ENCODE assay signal across 7 mouse cellular contexts in the genomic region with DNA sequence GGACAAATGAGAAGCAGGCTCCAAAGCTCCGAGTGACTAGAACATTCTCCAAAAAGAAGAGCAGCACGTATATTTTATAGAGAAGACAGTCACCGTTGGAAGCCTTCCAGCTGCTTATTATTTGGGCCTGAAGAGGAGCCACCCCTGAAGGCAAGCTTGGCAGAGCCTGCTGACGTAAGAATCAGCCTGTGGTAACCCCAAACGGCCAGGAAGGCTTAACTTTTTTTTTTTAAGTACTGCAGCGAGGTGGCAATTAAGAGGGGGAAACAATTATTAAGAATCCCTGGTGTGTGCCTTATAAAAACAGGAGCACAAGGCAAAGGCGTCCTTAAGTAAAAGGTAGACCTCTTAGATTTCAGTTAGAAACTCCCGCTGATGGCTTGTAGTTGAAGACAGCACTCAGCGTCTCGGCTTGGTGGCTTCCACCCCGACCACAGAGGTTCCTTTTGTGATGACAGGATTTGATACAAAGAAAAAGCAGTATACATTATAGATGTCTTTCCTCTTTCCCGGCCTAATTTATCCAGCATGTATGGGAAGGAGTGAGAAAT. TPM values are rescaled to one million over a fixed set of nuclear protein-coding genes. Genes with fewer than 3 reads are reported as not detected.
DNase-seq lines count a peak whose midpoint lies in the region; ATAC-seq and TF ChIP-seq lines count a peak whose summit lies in the region.

No protein-coding gene starts in this region.

- no peaks in the 10 kb centered on the region for H3K27me3 ChIP-seq in E14TG2a.4 (ENCODE audit: insufficient read depth, low read length)
- no peaks in the 10 kb centered on the region for H3K27me3 ChIP-seq in embryonic facial prominence, embryonic 10.5 days (replicated peaks; ENCODE audit: low read depth, poor library complexity, severe bottlenecking)
- H3K27me3 ChIP-seq in hindbrain, embryonic 12.5 days = peaks cover 3% of the 10 kb centered on the region; the same call in 1 of the 2 replicates

- DNase-seq in B cell, adult 2 months = peak; percentile 54 to 56
- DNase-seq in embryonic facial prominence, embryonic 10.5 days (ENCODE audit: low spot score) = no peak
- DNase-seq in lung, adult 2 months = no peak
- peak; percentile 37 for DNase-seq in retina, embryonic 14.5 days (ENCODE audit: low spot score)
- DNase-seq in gastrocnemius, postnatal 25 days = no peak

- H3K4me2 ChIP-seq in hindbrain, embryonic 12.5 days (replicated peaks) = peak overlapping the region; percentile 74

- ATAC-seq in hindbrain, embryonic 12.5 days (ENCODE audit: low FRiP score) = no peak

- H3K36me3 ChIP-seq in E14TG2a.4 (ENCODE audit: insufficient read depth, low read length) = peaks cover 12% of the 10 kb centered on the region
- H3K36me3 ChIP-seq in embryonic facial prominence, embryonic 10.5 days (replicated peaks) = 0 out of 2 replicates have a peak, but pooled peaks cover 3% of the 10 kb centered on the region
- H3K36me3 ChIP-seq in hindbrain, embryonic 12.5 days = no peaks in the 10 kb centered on the region

- peak overlapping the region; percentile 91 for H3K27ac ChIP-seq in embryonic facial prominence, embryonic 10.5 days (replicated peaks)
- H3K27ac ChIP-seq in hindbrain, embryonic 12.5 days = no peak overlapping the region

- no peak for TF ChIP-seq POLR2A in lung, adult 2 months (IDR thresholded peaks at IDR 0.05; ENCODE audit: borderline replicate concordance, extremely low read depth, low read depth, low read length)

- H3K9me3 ChIP-seq in E14TG2a.4 (ENCODE audit: low read length) = no peaks in the 10 kb centered on the region
- H3K9me3 ChIP-seq in embryonic facial prominence, embryonic 10.5 days = no peaks in the 10 kb centered on the region
- no peaks in the 10 kb centered on the region for H3K9me3 ChIP-seq in hindbrain, embryonic 12.5 days (replicated peaks)

- H3K4me1 ChIP-seq in E14TG2a.4 (replicated peaks; ENCODE audit: low read depth, low read length) = peaks cover 77% of the 10 kb centered on the region
- H3K4me1 ChIP-seq in embryonic facial prominence, embryonic 10.5 days = peaks cover 47% of the 10 kb centered on the region
- peaks cover 27% of the 10 kb centered on the region for H3K4me1 ChIP-seq in hindbrain, embryonic 12.5 days
- peaks cover 4% of the 10 kb centered on the region; the same call in 1 of the 2 replicates for H3K4me1 ChIP-seq in lung, adult 2 months (ENCODE audit: control insufficient read depth, insufficient read depth, low read length)

- 4% methylated on average over 12 of the region's 12 CpGs for WGBS in embryonic facial prominence, embryonic 10.5 days
- 4% methylated on average over 12 of the region's 12 CpGs for WGBS in hindbrain, embryonic 12.5 days
- WGBS in lung, adult 2 months = 11% methylated on average over 12 of the region's 12 CpGs

- no peak for TF ChIP-seq CTCF in E14TG2a.4 (conservative IDR thresholded peaks at IDR 0.05; ENCODE audit: low read length)
- no peak for TF ChIP-seq CTCF in lung, adult 2 months (IDR thresholded peaks at IDR 0.05; ENCODE audit: insufficient read depth, low read length)

- peak overlapping the region; percentile 28; the same call in 1 of the 2 replicates for H3K9ac ChIP-seq in hindbrain, embryonic 12.5 days

- peak overlapping the region; percentile 90 for H3K4me3 ChIP-seq in E14TG2a.4 (replicated peaks; ENCODE audit: low read length)
- H3K4me3 ChIP-seq in embryonic facial prominence, embryonic 10.5 days = peak overlapping the region; percentile 82
- H3K4me3 ChIP-seq in hindbrain, embryonic 12.5 days = peak overlapping the region; percentile 75
- H3K4me3 ChIP-seq in lung, adult 2 months (replicated peaks; ENCODE audit: extremely low read depth, low read depth, low read length) = peak overlapping the region; percentile 89

RNA-seq across cellular contexts. Expression of a gene that starts 1.0 kb away (rescaled TPM):
- 13.9 and 14.0 TPM in 2 replicates for polyA plus RNA-seq in embryonic facial prominence, embryonic 10.5 days (2016; fragmentation: Nextera tagmentation; extraction: Ambion mirVana)
- polyA plus RNA-seq in hindbrain, embryonic 12.5 days (2016; fragmentation: Nextera tagmentation; extraction: Ambion mirVana) = 15.5 and 15.6 TPM in 2 replicates
- polyA plus RNA-seq in lung, adult 2 months (2012; rRNA removed) = 13.5 and 15.0 TPM in 2 replicates
- total RNA-seq in gastrocnemius, postnatal 25 days (2021) = 1 to 10 TPM; 8.2 to 9.4 TPM

Comparison
In these comparisons a context has a peak if more than half of its experiments do, and no peak if none do; other contexts are left out.
1. DNase-seq: peak in B cell, adult 2 months (2 of 2) and retina, embryonic 14.5 days (single experiment); none in embryonic facial prominence, embryonic 10.5 days (single experiment), lung, adult 2 months (single experiment) and gastrocnemius, postnatal 25 days (single experiment).
2. Peak in every context shown above with its lines, with median percentiles within 50 percentile points of each other: H3K4me3 ChIP-seq.